Mouse (Mus musculus): ENCODE measurements around the gene Ptprb. TPM values are rescaled to one million over a fixed set of nuclear protein-coding genes. Genes with fewer than 3 reads are reported as not detected.

The Ptprb gene
- total and polyA plus RNA-seq, 3 experiments, result not detected

GRCm38 (mm10) chr10:116426176-116426575 is 150.9 kb downstream of the Ptprb start:
- Histone ChIP-seq H3K79me2 (ENCODE audit: control insufficient read depth, insufficient read depth, low read length, poor library complexity) (no peaks in the 10 kb centered on the region), H3K27ac (ENCODE audit: control insufficient read depth, low read depth, low read length) (no peak overlapping the region), H3K9ac (ENCODE audit: control insufficient read depth, low read depth, low read length, poor library complexity, severe bottlenecking) (no peak overlapping the region), H3K9me3 (replicated peaks; ENCODE audit: insufficient read depth, low read length) (no peaks in the 10 kb centered on the region), H3K4me3 (ENCODE audit: control insufficient read depth in 1 of 2, insufficient read depth in 1 of 2, low read depth in 2 of 2, low read length in 2 of 2) (no peak overlapping the region), H3K4me1 (ENCODE audit: control insufficient read depth in 1 of 2, insufficient read depth in 2 of 2, low read length in 2 of 2) (no peaks in the 10 kb centered on the region), H3K36me3 (ENCODE audit: control insufficient read depth in 1 of 2, insufficient read depth in 2 of 2, low read length in 2 of 2) (no peaks in the 10 kb centered on the region), H3K27me3 (ENCODE audit: control insufficient read depth in 1 of 2, insufficient read depth in 2 of 2, low read length in 2 of 2) (no peaks in the 10 kb centered on the region)
- no peak for DNase-seq (ENCODE audit: low read depth, low spot score)
- TF ChIP-seq UBTF (IDR thresholded peaks at IDR 0.05; ENCODE audit: borderline replicate concordance, insufficient read depth, low read depth, low read length), result no peak
- no peak for TF ChIP-seq ZKSCAN1 (IDR thresholded peaks at IDR 0.05; ENCODE audit: low read depth, low read length)
- TF ChIP-seq ZC3H11A (IDR thresholded peaks at IDR 0.05; ENCODE audit: low read depth, low read length), result no peak
- no peak for TF ChIP-seq ZMIZ1 (IDR thresholded peaks at IDR 0.05; ENCODE audit: low read depth, low read length)
- no peak for TF ChIP-seq EP300 (IDR thresholded peaks at IDR 0.05; ENCODE audit: low read depth in 1 of 2, low read length in 2 of 2)

- Histone ChIP-seq H3K27ac (ENCODE audit: control insufficient read depth, low read depth, low read length) (no peak overlapping the region), H3K4me3 (ENCODE audit: control insufficient read depth in 1 of 2, insufficient read depth in 1 of 2, low read depth in 2 of 2, low read length in 2 of 2) (no peak overlapping the region), H3K79me2 (ENCODE audit: control insufficient read depth, insufficient read depth, low read length, poor library complexity) (no peaks in the 10 kb centered on the region), H3K36me3 (ENCODE audit: control insufficient read depth in 1 of 2, insufficient read depth in 2 of 2, low read length in 2 of 2) (no peaks in the 10 kb centered on the region), H3K9ac (ENCODE audit: control insufficient read depth, low read depth, low read length, poor library complexity, severe bottlenecking) (no peak overlapping the region), H3K27me3 (ENCODE audit: control insufficient read depth in 1 of 2, insufficient read depth in 2 of 2, low read length in 2 of 2) (no peaks in the 10 kb centered on the region), H3K9me3 (replicated peaks; ENCODE audit: insufficient read depth, low read length) (no peaks in the 10 kb centered on the region), H3K4me1 (ENCODE audit: control insufficient read depth in 1 of 2, insufficient read depth in 2 of 2, low read length in 2 of 2) (no peaks in the 10 kb centered on the region)
- no peak for TF ChIP-seq ZC3H11A (IDR thresholded peaks at IDR 0.05; ENCODE audit: low read depth, low read length)
- no peak for TF ChIP-seq USF1 (IDR thresholded peaks at IDR 0.05; ENCODE audit: low read depth, low read length)
- no peak for TF ChIP-seq MEF2A (IDR thresholded peaks at IDR 0.05; ENCODE audit: extremely low read depth, insufficient replicate concordance, low read depth, low read length, poor library complexity, severe bottlenecking)
- TF ChIP-seq CHD1 (IDR thresholded peaks at IDR 0.05; ENCODE audit: low read depth, low read length), result no peak
- no peak for TF ChIP-seq SIN3A (IDR thresholded peaks at IDR 0.05; ENCODE audit: low read length)
- no peak for TF ChIP-seq ELF1 (IDR thresholded peaks at IDR 0.05; ENCODE audit: low read depth, low read length)
- no peak for TF ChIP-seq RCOR1 (IDR thresholded peaks at IDR 0.05; ENCODE audit: low read depth, low read length)
- TF ChIP-seq TBP (IDR thresholded peaks at IDR 0.05; ENCODE audit: low read depth, low read length), result no peak
- TF ChIP-seq NRF1 (IDR thresholded peaks at IDR 0.05; ENCODE audit: insufficient read depth, low read depth, low read length, poor library complexity, severe bottlenecking), result no peak
- TF ChIP-seq E2F4 (IDR thresholded peaks at IDR 0.05; ENCODE audit: borderline replicate concordance, low read depth, low read length), result no peak
- TF ChIP-seq ETS1 (IDR thresholded peaks at IDR 0.05; ENCODE audit: low read depth, low read length), result no peak
- TF ChIP-seq MXI1 (IDR thresholded peaks at IDR 0.05; ENCODE audit: low read depth, low read length), result no peak
- no peak for TF ChIP-seq UBTF (IDR thresholded peaks at IDR 0.05; ENCODE audit: borderline replicate concordance, insufficient read depth, low read depth, low read length)
- no peak for TF ChIP-seq SMC3 (IDR thresholded peaks at IDR 0.05; ENCODE audit: low read depth, low read length)
- TF ChIP-seq JUND (IDR thresholded peaks at IDR 0.05; ENCODE audit: low read depth, low read length), result no peak
- TF ChIP-seq MAFK (IDR thresholded peaks at IDR 0.05; ENCODE audit: borderline replicate concordance, low read depth, low read length), result no peak
- TF ChIP-seq GABPA (IDR thresholded peaks at IDR 0.05; ENCODE audit: low read depth, low read length), result no peak
- no peak for DNase-seq (ENCODE audit: low read depth, low spot score)
Observed at GRCm38 (mm10) chr10:116428026-116428780, 152.9 kb downstream of the Ptprb start.
